Comparison of ENCODE assay signal across 11 mouse cellular contexts in genomic region chr17:79350751-79351191, GRCm38 (mm10). TPM values are rescaled to one million over a fixed set of nuclear protein-coding genes. Genes with fewer than 3 reads are reported as not detected.
DNase-seq lines count a peak whose midpoint lies in the region; ATAC-seq and TF ChIP-seq lines count a peak whose summit lies in the region.
"Had no signal": no experiment of that assay in that cellular context is flagged by ENCODE, and none has a peak within 500 bp of the region (broad histone marks: within the 10 kb centered on the region; RNA-seq: fewer than 3 reads in every experiment).

No protein-coding gene starts in this region.

- H3K4me1 ChIP-seq in heart, embryonic 10.5 days, result peaks cover 56% of the 10 kb centered on the region
- H3K4me1 ChIP-seq in stomach, embryonic 14.5 days (ENCODE audit: control insufficient read depth, insufficient read depth, low read length), result peaks cover 18% of the 10 kb centered on the region
- H3K4me1 ChIP-seq in stomach, postnatal 0 days (replicated peaks; ENCODE audit: control insufficient read depth, insufficient read depth), result no peaks in the 10 kb centered on the region; the same call in none of the 2 replicates
- H3K4me1 ChIP-seq in liver, embryonic 13.5 days (replicated peaks), result peaks cover 82% of the 10 kb centered on the region

- H3K36me3 ChIP-seq in heart, embryonic 10.5 days, result no peaks in the 10 kb centered on the region
- peaks cover 4% of the 10 kb centered on the region; the same call in 1 of the 2 replicates for H3K36me3 ChIP-seq in stomach, embryonic 14.5 days (ENCODE audit: control insufficient read depth, insufficient read depth, low read length)
- H3K36me3 ChIP-seq in stomach, postnatal 0 days (ENCODE audit: control insufficient read depth, insufficient read depth, low read length), result peaks cover 3% of the 10 kb centered on the region; the same call in 1 of the 2 replicates
- peaks cover 57% of the 10 kb centered on the region for H3K36me3 ChIP-seq in liver, embryonic 13.5 days
- H3K36me3 ChIP-seq: forebrain, embryonic 12.5 days had no signal

- no peak overlapping the region for H3K4me3 ChIP-seq in heart, embryonic 10.5 days
- H3K4me3 ChIP-seq in stomach, embryonic 14.5 days (ENCODE audit: low read depth, low read length), result no peak overlapping the region
- H3K4me3 ChIP-seq in stomach, postnatal 0 days (ENCODE audit: low read depth, low read length), result no peak overlapping the region
- H3K4me3 ChIP-seq in liver, embryonic 13.5 days (replicated peaks), result peak overlapping the region; percentile 84
- H3K4me3 ChIP-seq: forebrain, embryonic 12.5 days had no signal

- DNase-seq in heart, embryonic 10.5 days (ENCODE audit: low spot score), result peak; percentile 93
- DNase-seq in heart, postnatal 14 days, result no peak
- no peak for DNase-seq in stomach, postnatal 0 days (ENCODE audit: low spot score)
- DNase-seq in liver, embryonic 13.5 days, result peak; percentile 85
- DNase-seq in gastrocnemius, adult 8-10 months (ENCODE audit: low spot score in 2 of 2), result no peak
- no peak for DNase-seq in urinary bladder, adult 18-20 months (ENCODE audit: low spot score in 2 of 2)
- DNase-seq: cerebellum, adult 9-10 months had no signal

- H3K27ac ChIP-seq in heart, embryonic 10.5 days, result peak overlapping the region; percentile 52; the same call in 1 of the 2 replicates
- no peak overlapping the region for H3K27ac ChIP-seq in stomach, embryonic 14.5 days (ENCODE audit: low read length)
- no peak overlapping the region for H3K27ac ChIP-seq in stomach, postnatal 0 days (replicated peaks)
- peak overlapping the region; percentile 98 for H3K27ac ChIP-seq in liver, embryonic 13.5 days
- H3K27ac ChIP-seq: forebrain, embryonic 12.5 days; hindbrain, postnatal 0 days had no signal

- no peak for TF ChIP-seq EP300 in stomach, postnatal 0 days (optimal IDR thresholded peaks at IDR 0.05)

- no peaks in the 10 kb centered on the region for H3K27me3 ChIP-seq in heart, embryonic 10.5 days (ENCODE audit: insufficient read depth, poor library complexity, severe bottlenecking)
- H3K27me3 ChIP-seq in stomach, embryonic 14.5 days (ENCODE audit: control insufficient read depth, insufficient read depth, low read length), result no peaks in the 10 kb centered on the region
- no peaks in the 10 kb centered on the region for H3K27me3 ChIP-seq in stomach, postnatal 0 days (ENCODE audit: control insufficient read depth, insufficient read depth, low read length)
- no peaks in the 10 kb centered on the region for H3K27me3 ChIP-seq in liver, embryonic 13.5 days

- WGBS in heart, embryonic 10.5 days, result 23% methylated on average over 11 of the region's 11 CpGs
- WGBS in stomach, embryonic 14.5 days, result 69% methylated on average over 11 of the region's 11 CpGs
- WGBS in stomach, postnatal 0 days, result 76% methylated on average over 11 of the region's 11 CpGs
- WGBS in liver, embryonic 13.5 days (ENCODE audit: insufficient replicate concordance), result 17% methylated on average over 11 of the region's 11 CpGs

- intact Hi-C loops in heart, postnatal 14 days (cut with DNase I), result loop anchor here (5.0 kb wide), 1 partner anchor 102 kb away; no protein-coding TSS in a partner anchor

- TF ChIP-seq CTCF in stomach, postnatal 0 days (IDR thresholded peaks at IDR 0.05; ENCODE audit: low read depth), result no peak

- 0 out of 2 replicates have a peak overlapping the region, but pooled peaks have one; percentile 2 for H3K4me2 ChIP-seq in stomach, embryonic 14.5 days (replicated peaks; ENCODE audit: low read depth, low read length)
- no peak overlapping the region for H3K4me2 ChIP-seq in stomach, postnatal 0 days (replicated peaks; ENCODE audit: low read depth)
- peak overlapping the region; percentile 100 for H3K4me2 ChIP-seq in liver, embryonic 13.5 days
- H3K4me2 ChIP-seq: forebrain, embryonic 12.5 days had no signal

- no peak overlapping the region for H3K9ac ChIP-seq in stomach, embryonic 14.5 days (replicated peaks; ENCODE audit: low read depth, low read length)
- no peak overlapping the region for H3K9ac ChIP-seq in stomach, postnatal 0 days (ENCODE audit: low read length)
- H3K9ac ChIP-seq in liver, embryonic 13.5 days, result peak overlapping the region; percentile 62
- H3K9ac ChIP-seq: forebrain, embryonic 12.5 days had no signal

- peak; percentile 15; the same call in 1 of the 2 replicates for ATAC-seq in stomach, embryonic 14.5 days (ENCODE audit: insufficient number of reproducible peaks, insufficient read depth, low FRiP score, low read depth)
- no peak for ATAC-seq in stomach, postnatal 0 days (ENCODE audit: low FRiP score, low TSS enrichment)
- ATAC-seq in liver, embryonic 13.5 days (ENCODE audit: low read depth), result peak; percentile 89
- no peak for ATAC-seq in CD4-positive, CD25-positive, alpha-beta regulatory T cell, adult 4 months
- ATAC-seq: hindbrain, postnatal 0 days had no signal

- H3K9me3 ChIP-seq in heart, embryonic 10.5 days, result no peaks in the 10 kb centered on the region
- no peaks in the 10 kb centered on the region for H3K9me3 ChIP-seq in stomach, embryonic 14.5 days (ENCODE audit: control insufficient read depth, low read depth, low read length)
- no peaks in the 10 kb centered on the region for H3K9me3 ChIP-seq in stomach, postnatal 0 days (ENCODE audit: control insufficient read depth, low read length)
- H3K9me3 ChIP-seq in liver, embryonic 13.5 days (replicated peaks), result no peaks in the 10 kb centered on the region
- H3K9me3 ChIP-seq: forebrain, embryonic 12.5 days had no signal

RNA-seq across cellular contexts. Expression of gene Cdc42ep3, which starts 4.1 kb away (rescaled TPM):
- polyA plus RNA-seq in heart, embryonic 10.5 days (2016; fragmentation: Nextera tagmentation; extraction: Ambion mirVana), result 27.8 and 30.1 TPM in 2 replicates
- 10 to 100 TPM; 28.3 to 36.2 TPM for total RNA-seq in heart, postnatal 14 days (2021)
- polyA plus RNA-seq in stomach, embryonic 14.5 days (2014; fragmentation: Nextera tagmentation; extraction: Ambion mirVana), result 75.5 and 85.0 TPM in 2 replicates
- 56.9 and 62.6 TPM in 2 replicates for polyA plus RNA-seq in stomach, postnatal 0 days (2015; fragmentation: Nextera tagmentation; extraction: Ambion mirVana)
- polyA plus RNA-seq in liver, embryonic 13.5 days (2015; fragmentation: Nextera tagmentation; extraction: Ambion mirVana), result 58.4 and 76.9 TPM in 2 replicates
- polyA plus RNA-seq in CD4-positive, CD25-positive, alpha-beta regulatory T cell, adult 4 months (2017; shearing (Covaris generic)), result 10 to 100 TPM; 32.2 to 35.2 TPM
- 10 to 100 TPM; 29.2 to 34.8 (median 34.1) TPM for total RNA-seq in gastrocnemius, adult 8-10 months (2022)

Comparison
In these comparisons a context has a peak if more than half of its experiments do, and no peak if none do; other contexts are left out.
1. DNase-seq: peak in heart, embryonic 10.5 days (single experiment) and liver, embryonic 13.5 days (single experiment); none in heart, postnatal 14 days (0 of 2), stomach, postnatal 0 days (single experiment), gastrocnemius, adult 8-10 months (0 of 2) and urinary bladder, adult 18-20 months (0 of 2).
2. ATAC-seq: peak in stomach, embryonic 14.5 days (single experiment) and liver, embryonic 13.5 days (single experiment); none in stomach, postnatal 0 days (single experiment) and CD4-positive, CD25-positive, alpha-beta regulatory T cell, adult 4 months (single experiment).
3. H3K27ac ChIP-seq: peak in heart, embryonic 10.5 days (single experiment) and liver, embryonic 13.5 days (single experiment); none in stomach, embryonic 14.5 days (single experiment) and stomach, postnatal 0 days (single experiment).